Mouse (Mus musculus): Measurements from ENCODE around the gene Gm35549. TPM values are rescaled to one million over a fixed set of nuclear protein-coding genes. Genes with fewer than 3 reads are reported as not detected.

Gm35549 gene
- polyA plus RNA-seq (2012; rRNA removed) (not detected in 2 replicates), polyA plus RNA-seq (2014; fragmentation: Nextera tagmentation; extraction: Ambion mirVana) (0.45 and 0.82 TPM in 2 replicates)

DNA sequence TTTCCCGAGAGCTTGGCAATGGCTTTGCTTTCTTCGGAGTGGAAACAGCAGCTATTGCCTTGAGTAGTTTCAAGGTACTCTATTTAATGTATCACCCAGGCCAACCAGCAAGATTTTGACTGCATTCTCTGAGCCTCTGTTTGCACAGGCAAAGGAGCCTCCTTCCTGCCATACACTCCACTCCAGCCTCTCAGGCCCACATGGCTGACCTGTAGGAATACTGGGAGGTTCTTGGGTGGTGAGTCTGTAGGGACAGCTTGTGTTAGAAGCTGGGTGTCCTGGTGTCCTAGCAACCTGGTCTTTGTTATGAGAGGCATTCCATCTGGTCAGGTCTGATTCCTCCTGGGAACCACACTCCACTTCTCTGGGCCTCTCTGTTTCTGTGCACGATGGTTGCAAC is at the start of gene Gm35549:
Gene Gm35549, minus strand, starts transcription at position 276 of the 400 bp plus-strand sequence.
- 77% methylated on average over 3 of the region's 3 CpGs for WGBS
- Histone ChIP-seq H3K4me1 (ENCODE audit: control insufficient read depth, insufficient read depth, low read length) (no peaks in the 10 kb centered on the region), H3K4me3 (replicated peaks; ENCODE audit: low read length) (no peak within 1 kb of the TSS), H3K36me3 (ENCODE audit: control insufficient read depth, insufficient read depth, low read length) (peaks cover 3% of the 10 kb centered on the region; the same call in 1 of the 2 replicates), H3K27me3 (ENCODE audit: control insufficient read depth, insufficient read depth, low read length) (no peaks in the 10 kb centered on the region), H3K4me2 (replicated peaks; ENCODE audit: low read depth, low read length, severe bottlenecking) (no peak within 1 kb of the TSS), H3K27ac (replicated peaks; ENCODE audit: low read depth, low read length) (no peak within 1 kb of the TSS), H3K9me3 (ENCODE audit: control insufficient read depth, low read length) (peaks cover 7% of the 10 kb centered on the region), H3K9ac (ENCODE audit: low read depth, low read length, severe bottlenecking) (no peak within 1 kb of the TSS)
- ATAC-seq (ENCODE audit: low FRiP score, low read depth) (no peak), DNase-seq (ENCODE audit: low spot score) (no peak)
- no peak for TF ChIP-seq POLR2A (IDR thresholded peaks at IDR 0.05; ENCODE audit: borderline replicate concordance, extremely low read depth, insufficient read depth, insufficient read length)

DNA sequence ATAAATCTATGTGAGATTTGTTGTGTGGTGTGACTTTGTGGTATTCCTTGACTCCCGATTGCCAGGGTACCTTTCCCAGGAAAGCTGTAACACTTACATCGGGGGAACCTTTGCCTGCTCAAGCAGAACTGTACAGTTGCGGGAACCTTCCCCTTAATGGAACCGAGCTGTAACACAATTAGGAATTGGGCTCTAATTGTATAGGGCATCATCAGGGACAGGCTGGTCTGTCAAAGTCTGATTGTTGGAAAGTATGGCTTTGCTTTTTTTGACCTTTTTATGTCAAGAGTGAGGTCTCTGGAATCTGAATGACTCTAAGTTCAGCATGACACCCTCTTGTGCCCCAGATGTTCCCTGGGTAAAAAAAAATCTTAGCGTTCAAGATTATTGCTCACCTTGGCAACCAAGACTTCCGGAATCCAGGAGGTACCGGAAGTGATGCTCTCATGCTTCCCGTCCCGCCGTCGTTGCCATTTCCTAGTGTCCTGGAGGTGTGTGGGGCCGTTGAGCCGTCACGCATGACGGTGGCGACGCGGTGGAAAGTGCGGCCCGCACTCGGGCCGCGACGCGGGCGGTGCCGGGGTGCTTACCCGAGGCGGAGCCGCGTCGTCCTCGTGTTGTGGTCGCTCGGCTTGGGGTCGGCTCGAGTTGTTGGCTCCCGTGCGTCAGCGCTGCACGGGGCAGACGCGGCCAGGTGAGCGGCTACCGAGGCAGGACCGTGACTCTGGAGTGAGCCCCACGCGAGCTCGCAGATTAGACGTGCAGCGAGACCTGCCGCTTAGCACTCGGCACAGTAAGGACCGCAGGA is 42.7 kb upstream of the Gm35549 start:
- H3K27me3 ChIP-seq (ENCODE audit: control insufficient read depth, insufficient read depth, low read length): no peaks in the 10 kb centered on the region
- peak overlapping the region; percentile 55; the same call in 1 of the 2 replicates for H3K27ac ChIP-seq (replicated peaks; ENCODE audit: low read depth, low read length)
- 6% methylated on average over 54 of the region's 54 CpGs for WGBS
- 0 out of 2 replicates have a peak, but pooled peaks cover 4% of the 10 kb centered on the region for H3K36me3 ChIP-seq (ENCODE audit: control insufficient read depth, insufficient read depth, low read length)
- H3K4me3 ChIP-seq (replicated peaks; ENCODE audit: low read length): peak overlapping the region; percentile 80
- H3K4me2 ChIP-seq (replicated peaks; ENCODE audit: low read depth, low read length, severe bottlenecking): peak overlapping the region; percentile 79
- peak overlapping the region; percentile 86 for H3K9ac ChIP-seq (ENCODE audit: low read depth, low read length, severe bottlenecking)
- DNase-seq (ENCODE audit: low spot score) (peak; percentile 83), ATAC-seq (ENCODE audit: low FRiP score, low read depth) (peak; percentile 85; the same call in 1 of the 2 replicates)
- H3K9me3 ChIP-seq (ENCODE audit: control insufficient read depth, low read length): peaks cover 9% of the 10 kb centered on the region; the same call in 1 of the 2 replicates
- peaks cover 10% of the 10 kb centered on the region for H3K4me1 ChIP-seq (ENCODE audit: control insufficient read depth, insufficient read depth, low read length)
- 0 out of 2 replicates have a peak, but pooled peaks have one; percentile 28 for TF ChIP-seq POLR2A (IDR thresholded peaks at IDR 0.05; ENCODE audit: borderline replicate concordance, extremely low read depth, insufficient read depth, insufficient read length)

- Histone ChIP-seq H3K36me3 (ENCODE audit: control insufficient read depth, insufficient read depth, low read length) (no peaks in the 10 kb centered on the region), H3K4me3 (replicated peaks; ENCODE audit: low read length) (peak within 1 kb of the TSS; percentile 80), H3K4me2 (replicated peaks; ENCODE audit: low read depth, low read length, severe bottlenecking) (peak within 1 kb of the TSS; percentile 79), H3K4me1 (ENCODE audit: control insufficient read depth, insufficient read depth, low read length) (peaks cover 10% of the 10 kb centered on the region), H3K27me3 (ENCODE audit: control insufficient read depth, insufficient read depth, low read length) (no peaks in the 10 kb centered on the region), H3K9ac (ENCODE audit: low read depth, low read length, severe bottlenecking) (0 out of 2 replicates have a peak within 1 kb of the TSS, but pooled peaks have one; percentile 86), H3K9me3 (ENCODE audit: control insufficient read depth, low read length) (peaks cover 9% of the 10 kb centered on the region; the same call in 1 of the 2 replicates), H3K27ac (replicated peaks; ENCODE audit: low read depth, low read length) (no peak within 1 kb of the TSS)
- 85% methylated on average over 3 of the region's 3 CpGs for WGBS
- TF ChIP-seq POLR2A (IDR thresholded peaks at IDR 0.05; ENCODE audit: borderline replicate concordance, extremely low read depth, insufficient read depth, insufficient read length): no peak
- DNase-seq (ENCODE audit: low spot score) (no peak), ATAC-seq (ENCODE audit: low FRiP score, low read depth) (no peak)
These were observed 41.5 kb upstream of the Gm35549 start, which contains the start of gene Zkscan7 for GRCm38 (mm10) chr9:122885385-122885784. Zkscan7 (plus strand) TSS chr9:122885685.

DNA sequence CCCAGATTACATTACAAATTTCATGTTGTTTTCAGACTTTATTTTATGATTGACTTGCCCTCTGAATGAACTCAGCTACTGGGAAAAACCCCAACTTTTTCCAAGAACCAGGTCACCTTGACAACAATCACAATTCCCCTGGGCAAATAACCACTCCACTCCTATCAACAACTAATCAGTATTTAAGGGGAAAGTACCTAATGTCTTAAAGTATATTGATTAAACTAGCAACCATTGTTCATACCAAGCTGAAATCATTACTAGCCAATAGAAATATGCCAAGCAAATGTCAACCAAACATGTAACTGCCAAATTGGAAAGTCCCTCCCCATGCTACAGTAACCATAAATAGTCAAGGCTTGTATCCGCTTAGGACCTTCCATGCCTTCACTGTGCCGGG is 31.3 kb upstream of the Gm35549 start:
- Histone ChIP-seq H3K4me3 (replicated peaks; ENCODE audit: low read length) (no peak overlapping the region), H3K36me3 (ENCODE audit: control insufficient read depth, insufficient read depth, low read length) (no peaks in the 10 kb centered on the region), H3K9me3 (ENCODE audit: control insufficient read depth, low read length) (no peaks in the 10 kb centered on the region), H3K27ac (replicated peaks; ENCODE audit: low read depth, low read length) (no peak overlapping the region), H3K27me3 (ENCODE audit: control insufficient read depth, insufficient read depth, low read length) (no peaks in the 10 kb centered on the region), H3K4me1 (ENCODE audit: control insufficient read depth, insufficient read depth, low read length) (no peaks in the 10 kb centered on the region), H3K4me2 (replicated peaks; ENCODE audit: low read depth, low read length, severe bottlenecking) (no peak overlapping the region), H3K9ac (ENCODE audit: low read depth, low read length, severe bottlenecking) (no peak overlapping the region)
- DNase-seq (ENCODE audit: low spot score): no peak
- no peak for TF ChIP-seq POLR2A (IDR thresholded peaks at IDR 0.05; ENCODE audit: borderline replicate concordance, extremely low read depth, insufficient read depth, insufficient read length)
- 94% methylated on average over 2 of the region's 2 CpGs for WGBS
- no peak for ATAC-seq (ENCODE audit: low FRiP score, low read depth)

DNA sequence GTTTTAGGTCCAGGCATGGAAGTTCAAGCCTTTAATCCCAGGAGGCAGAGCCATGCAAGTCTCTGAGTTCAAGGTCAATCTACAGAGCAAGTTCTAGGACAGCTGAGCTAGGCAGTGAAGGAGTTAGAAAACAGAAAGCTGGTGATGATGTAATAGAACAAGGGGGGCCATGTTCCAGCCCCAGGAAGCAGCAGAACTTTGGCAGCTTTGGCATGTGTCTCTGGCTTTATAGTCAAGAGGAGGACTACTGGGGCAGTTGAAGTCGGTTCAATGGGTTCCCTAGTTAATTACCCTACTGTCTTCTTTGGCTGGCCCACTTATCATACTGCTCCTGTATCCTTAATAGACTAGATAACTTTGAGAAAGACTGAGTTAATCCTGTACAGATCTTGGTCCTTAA is 30.8 kb upstream of the Gm35549 start:
- H3K4me2 ChIP-seq (replicated peaks; ENCODE audit: low read depth, low read length, severe bottlenecking): no peak overlapping the region
- 67% methylated on average over 1 of the region's 1 CpGs for WGBS
- no peaks in the 10 kb centered on the region for H3K27me3 ChIP-seq (ENCODE audit: control insufficient read depth, insufficient read depth, low read length)

More for the DNA sequence above, 30.8 kb upstream of the Gm35549 start:
- Histone ChIP-seq H3K4me1 (ENCODE audit: control insufficient read depth, insufficient read depth, low read length) (no peaks in the 10 kb centered on the region), H3K27ac (replicated peaks; ENCODE audit: low read depth, low read length) (no peak overlapping the region), H3K36me3 (ENCODE audit: control insufficient read depth, insufficient read depth, low read length) (no peaks in the 10 kb centered on the region), H3K9me3 (ENCODE audit: control insufficient read depth, low read length) (no peaks in the 10 kb centered on the region), H3K9ac (ENCODE audit: low read depth, low read length, severe bottlenecking) (no peak overlapping the region), H3K4me3 (replicated peaks; ENCODE audit: low read length) (no peak overlapping the region)
- DNase-seq (ENCODE audit: low spot score): no peak
- TF ChIP-seq POLR2A (IDR thresholded peaks at IDR 0.05; ENCODE audit: borderline replicate concordance, extremely low read depth, insufficient read depth, insufficient read length): no peak
- no peak for ATAC-seq (ENCODE audit: low FRiP score, low read depth)
